Mouse (Mus musculus) right cerebral cortex, postnatal 36 days (tissue): ENCODE data around the gene Ticam1.

Source experiments
- DNase-seq, 2 experiments: peaks; one replicate each; pipeline ENCODE4 v3.0.0; 2022; ENCODE audit warnings: low spot score in 2 of 2, mixed read lengths in 1 of 2

The Ticam1 gene

DNA sequence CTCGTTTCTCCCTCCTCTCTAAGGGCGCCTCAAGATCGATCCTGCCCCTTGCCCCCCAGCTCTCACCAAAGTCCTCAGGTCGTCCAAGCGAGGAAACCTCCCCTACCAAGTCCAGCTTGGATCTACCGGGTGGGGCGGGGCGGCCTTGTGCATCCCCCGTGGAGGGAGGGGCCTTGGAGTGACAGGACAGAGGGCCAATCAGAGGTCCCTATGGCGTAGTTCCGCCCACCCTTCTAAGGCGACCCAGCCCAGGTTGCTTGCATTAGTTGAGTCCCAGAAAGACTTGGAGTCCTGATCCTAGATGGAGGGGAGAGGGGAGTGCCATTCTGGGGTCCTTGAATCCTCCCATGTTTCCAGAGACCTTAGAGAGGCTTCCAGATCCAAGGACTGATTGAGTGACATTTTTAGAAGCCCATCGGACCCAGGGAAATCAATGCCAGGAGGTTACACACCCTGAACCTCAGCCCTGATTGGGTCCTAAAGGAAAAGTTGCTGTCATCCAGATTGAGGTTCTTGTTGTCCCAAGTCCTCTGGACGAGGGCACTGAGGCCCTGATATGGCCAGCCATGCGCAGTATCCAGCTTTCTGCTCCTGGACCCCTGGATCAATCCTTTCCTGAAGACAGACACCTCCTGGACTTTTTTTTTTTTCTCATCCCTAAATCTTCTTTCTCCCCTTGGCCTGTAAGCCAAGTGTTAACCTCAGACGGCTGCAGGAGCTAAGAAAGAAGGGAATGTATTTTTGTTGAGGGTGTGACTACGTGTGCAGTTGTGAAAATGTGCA is 14.0 kb upstream of the Ticam1 start:
- DNase-seq: peak in 1 of 2 experiments; percentile 58

DNA sequence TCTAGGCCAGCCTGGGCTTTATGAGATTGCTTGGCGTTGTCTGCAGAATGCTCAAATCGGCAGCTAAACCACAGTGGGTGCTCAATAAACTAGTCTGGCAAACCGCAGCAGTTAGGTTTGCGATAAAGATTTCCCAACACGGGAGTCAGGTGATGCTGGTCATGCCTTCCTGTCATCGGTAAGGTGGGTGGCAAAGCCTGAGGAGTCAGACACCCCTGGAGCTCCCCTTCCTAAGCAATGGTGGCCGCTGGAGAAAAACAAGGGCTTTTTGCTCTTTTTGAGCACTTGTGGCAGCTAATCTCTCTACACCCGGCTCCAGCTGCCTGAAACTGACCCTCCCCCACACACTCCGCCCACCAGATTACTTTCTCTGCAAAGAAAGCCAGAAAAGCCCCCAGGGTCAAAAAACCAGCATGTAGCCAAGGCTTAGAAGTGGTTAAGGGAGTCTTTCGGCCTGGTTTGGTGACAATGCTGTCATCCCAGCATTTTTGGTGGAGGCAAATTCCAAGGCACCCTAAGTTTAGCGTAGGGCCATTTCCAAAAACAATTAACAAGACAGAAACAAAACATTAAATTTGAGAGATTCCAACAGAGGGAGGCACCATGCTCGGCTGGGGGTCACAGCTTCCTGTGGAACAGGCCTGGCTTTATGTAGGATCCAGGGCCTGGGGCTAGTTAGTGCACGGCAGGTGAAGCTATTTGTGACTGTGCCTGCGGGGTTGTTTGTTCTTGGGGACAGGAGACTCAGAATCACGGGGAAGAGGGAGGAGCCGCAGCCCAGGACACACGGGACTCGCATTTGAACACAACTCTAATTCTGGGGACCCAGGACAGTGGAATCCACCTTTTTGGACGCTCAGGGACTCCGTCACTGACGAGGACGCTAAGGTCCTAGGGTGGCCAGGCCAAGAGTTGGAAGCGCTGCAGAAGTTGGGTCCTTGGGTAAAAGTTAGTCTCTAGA is 13.1 kb upstream of the Ticam1 start:
- no peak for DNase-seq

DNA sequence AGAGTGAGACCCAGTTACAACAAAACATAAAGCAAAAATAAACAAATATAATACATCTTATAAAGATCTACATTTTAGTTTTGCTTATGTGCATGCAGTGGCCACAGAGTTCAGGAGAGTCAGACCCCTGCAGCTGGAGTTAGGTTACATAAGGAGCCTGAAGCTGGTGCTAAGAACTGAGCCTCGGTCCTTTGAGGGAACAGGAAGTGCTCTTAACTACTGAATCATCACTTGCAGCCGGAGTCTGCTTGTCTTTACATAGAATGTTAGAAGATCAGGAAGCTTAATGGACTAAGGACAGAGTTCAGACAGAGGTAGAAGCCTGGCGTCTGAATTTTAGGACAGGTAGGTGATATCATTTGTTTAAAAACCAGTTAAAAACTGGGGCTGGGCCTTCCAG is 12.3 kb upstream of the Ticam1 start:
- no peak for DNase-seq

DNA sequence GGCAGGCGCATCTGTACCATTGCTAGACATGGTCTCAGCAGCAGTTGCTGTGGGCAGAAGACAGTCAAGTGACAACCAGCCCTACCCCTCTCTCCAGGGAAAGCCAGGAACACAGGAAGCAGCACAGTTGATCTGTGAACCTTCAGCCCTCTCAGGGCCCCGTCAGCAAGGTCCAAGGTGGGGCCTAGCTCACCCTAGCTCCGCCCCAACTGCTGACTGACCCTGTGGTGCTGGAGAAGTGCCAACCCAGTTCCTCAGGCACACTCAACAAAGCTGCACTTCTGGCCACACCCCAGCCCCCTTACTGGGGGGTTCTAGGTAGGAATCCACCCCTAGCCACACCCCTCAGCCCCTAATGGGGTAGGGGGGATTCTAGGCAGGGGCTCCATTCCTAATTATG is 11.2 kb upstream of the Ticam1 start:
- DNase-seq: no peak

DNA sequence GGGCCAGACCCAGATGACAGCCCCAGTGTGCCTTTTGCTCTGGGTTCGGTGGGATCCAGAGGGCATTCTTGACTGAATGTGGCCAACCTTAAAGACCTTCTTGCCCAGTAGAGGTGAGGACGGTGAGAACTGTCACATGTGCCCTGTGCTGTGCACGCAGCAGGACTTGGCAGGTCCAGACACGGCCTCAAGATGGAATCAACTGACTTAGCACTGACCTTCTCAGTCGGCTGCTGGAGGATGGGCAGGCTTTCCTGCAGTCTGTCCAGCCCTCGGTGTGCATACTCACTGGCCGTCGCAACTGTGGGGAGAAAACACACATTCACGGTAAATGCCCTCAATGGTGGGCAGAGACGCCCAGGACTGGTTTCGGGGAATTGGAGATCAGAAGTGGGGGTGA is 9.4 kb upstream of the Ticam1 start:
- no peak for DNase-seq

DNA sequence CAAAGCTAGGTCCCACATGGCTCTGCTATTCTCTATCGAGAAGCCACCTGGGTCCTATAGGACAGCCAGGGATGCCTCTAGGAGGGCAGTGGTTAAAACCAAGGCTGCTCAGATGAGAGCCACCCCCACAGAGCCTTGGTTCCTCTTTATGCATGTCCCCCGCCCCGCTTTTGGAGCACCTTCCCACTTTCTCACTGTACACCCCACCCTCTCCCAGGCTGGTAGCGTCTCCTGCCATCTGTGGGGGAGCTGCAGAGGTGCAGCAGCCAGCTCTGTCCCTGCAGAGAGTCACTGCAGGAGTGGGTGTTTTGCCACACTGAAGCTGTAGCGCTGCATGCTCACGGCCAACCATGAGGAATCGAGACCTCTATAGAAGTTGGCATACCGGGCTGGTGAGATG is 6.7 kb upstream of the Ticam1 start:
- DNase-seq: peak; percentile 51 to 78

DNA sequence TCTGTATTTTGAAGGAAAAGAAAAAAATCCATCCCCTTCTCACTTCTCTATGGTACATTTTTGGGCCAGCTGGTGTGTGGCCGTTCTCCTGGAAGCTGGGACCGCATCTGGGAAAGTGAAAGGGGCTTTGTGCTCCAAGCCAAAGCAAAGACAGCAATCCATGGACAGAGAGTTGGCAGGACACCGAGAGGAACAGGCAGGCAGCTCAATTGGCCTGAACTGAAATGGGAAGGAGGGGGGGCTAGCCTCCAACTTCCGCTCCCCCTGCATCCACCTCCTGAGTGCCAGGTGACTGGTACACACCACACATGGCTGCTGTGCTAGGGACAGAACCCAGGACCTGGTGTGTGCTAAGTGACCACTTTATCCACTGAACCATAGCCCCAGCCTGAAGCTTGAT is 6.2 kb upstream of the Ticam1 start:
- no peak for DNase-seq

DNA sequence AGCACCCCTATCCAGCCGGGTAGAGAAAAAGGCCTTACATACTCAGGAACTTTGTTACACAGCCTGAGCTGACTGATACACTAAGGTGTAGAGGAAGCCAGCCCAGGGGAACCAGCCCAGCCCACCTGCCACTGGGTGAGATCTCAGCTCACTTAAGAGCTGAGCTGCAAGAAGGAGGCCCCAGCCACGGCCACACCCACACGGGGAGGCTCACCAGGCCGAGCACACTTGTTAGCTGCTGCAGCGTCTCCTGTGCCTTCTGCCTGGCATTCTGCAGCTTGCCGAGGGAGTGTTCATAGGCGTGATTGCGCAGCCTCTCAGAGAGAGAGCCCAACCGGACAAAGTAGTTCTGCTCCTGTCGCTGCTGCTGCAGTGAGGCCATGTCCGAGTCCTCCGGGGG is 4.6 kb upstream of the Ticam1 start:
- DNase-seq: no peak

DNA sequence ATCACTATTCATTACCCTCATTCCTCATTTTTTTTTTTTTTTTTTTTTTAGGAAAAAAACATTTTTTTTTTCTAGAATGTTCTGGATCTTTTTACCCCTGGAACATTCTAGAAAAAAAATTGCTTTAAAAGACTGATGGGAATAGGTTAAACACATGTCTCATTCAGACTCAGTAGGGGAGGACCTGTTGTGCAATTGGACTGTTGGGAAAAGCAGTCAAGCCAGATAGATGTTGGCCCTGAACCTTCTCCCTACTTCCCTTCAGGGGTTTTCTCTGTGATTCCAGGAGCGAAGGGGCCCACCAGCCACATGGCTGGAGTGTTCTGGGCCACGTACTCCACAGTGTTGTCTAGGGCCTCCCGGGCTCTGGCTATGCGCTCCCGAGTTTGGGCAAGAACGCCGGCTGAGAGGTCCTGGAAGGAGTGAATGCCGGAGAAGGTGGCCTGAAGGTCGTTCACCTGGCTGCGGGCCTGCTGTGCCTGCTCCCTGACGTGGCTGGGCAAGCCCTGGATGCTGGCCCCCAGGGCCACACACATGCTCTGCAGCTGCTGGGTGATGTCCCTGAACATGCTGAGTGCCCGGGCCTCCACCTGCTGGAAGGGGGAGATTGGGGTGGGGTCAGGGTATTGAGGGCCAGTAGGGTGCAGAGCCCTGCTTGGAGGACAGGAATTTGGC is 3.0 kb upstream of the Ticam1 start:
- DNase-seq: no peak

DNA sequence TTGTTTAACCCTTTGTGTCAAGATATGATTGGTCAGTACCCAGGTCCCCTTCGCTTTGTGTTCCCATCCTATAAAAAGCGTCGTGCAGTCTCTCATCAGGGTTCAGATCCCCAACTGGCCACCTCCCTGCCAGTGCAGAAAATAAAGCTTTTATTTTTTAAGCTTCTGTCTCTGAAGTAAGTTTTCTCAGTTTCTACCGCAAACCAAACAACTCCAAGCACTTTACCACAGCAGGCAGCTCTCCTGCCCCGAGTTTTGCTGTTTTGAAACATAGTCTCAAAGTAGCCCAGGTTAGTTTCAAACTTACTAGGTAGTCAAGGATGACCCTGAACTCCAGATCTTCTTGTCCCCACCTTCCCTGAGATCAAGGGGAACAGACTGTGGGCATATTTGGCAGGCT is 1.8 kb upstream of the Ticam1 start:
- DNase-seq: no peak

DNA sequence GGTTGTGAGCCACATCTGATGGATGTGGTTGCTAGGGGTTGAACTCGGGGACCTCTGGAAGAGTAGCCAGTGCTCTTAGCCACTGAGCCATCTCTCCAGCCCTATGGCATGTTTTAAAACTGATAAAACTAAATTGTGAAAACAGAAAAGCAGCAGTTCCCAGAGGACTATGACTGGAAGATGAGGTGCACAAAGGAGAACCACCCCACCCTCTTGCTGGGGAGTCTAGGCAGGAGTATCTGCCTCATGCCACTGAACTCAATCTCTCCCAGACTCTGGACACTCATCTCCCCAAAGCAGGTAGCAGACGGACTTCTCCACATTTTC is 944 bp upstream of the Ticam1 start:
- DNase-seq: no peak

DNA sequence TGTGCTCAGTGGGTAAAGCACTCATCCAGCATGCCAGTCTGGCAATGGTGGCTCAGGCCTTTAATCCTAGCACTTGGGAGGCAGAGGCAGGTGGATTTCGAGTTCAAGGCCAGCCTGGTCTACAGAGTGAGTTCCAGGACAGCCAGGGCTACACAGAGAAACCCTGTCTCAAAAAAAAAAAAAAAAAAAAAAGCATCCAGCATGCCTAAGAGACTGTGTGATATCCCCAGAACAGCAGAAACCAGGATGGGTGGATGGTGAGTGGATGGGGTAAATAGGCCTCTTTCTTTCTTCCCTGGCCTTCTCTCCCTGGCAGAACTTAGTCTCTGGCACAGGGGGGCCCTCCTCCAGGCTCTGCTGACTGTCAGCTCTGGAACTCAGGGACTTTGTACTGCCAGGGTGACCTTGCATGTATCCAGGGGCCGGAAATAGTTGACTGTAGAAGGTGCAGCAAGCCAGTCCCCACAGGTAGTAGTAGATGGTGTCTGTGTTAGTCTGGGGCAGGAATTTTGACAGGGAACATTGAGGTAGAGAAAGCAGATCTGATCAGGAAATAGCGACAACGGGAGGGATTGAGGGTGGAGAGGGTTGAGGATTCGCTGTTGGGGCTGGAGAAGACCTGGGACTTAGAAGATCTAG is 625 bp downstream of the Ticam1 start:
- no peak for DNase-seq

DNA sequence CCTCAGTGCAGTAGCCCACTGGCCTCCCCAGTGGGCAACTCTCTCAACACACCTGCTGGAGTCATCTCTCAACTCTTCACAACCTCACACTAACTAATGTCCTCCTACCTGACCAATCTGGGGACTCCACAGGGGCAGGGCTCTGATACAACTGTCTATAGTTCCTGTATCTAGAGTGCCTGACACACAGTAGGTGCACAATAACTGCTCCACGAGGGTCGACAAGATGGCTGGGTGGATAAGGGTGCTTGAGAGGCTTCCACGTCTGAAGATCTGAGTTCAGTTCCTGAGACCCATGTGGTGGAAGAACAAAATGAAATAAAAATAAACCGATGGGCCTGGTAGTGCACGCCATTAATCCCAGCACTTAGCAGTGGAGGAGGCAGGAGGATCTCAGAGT is 2.6 kb downstream of the Ticam1 start:
- DNase-seq: no peak

DNA sequence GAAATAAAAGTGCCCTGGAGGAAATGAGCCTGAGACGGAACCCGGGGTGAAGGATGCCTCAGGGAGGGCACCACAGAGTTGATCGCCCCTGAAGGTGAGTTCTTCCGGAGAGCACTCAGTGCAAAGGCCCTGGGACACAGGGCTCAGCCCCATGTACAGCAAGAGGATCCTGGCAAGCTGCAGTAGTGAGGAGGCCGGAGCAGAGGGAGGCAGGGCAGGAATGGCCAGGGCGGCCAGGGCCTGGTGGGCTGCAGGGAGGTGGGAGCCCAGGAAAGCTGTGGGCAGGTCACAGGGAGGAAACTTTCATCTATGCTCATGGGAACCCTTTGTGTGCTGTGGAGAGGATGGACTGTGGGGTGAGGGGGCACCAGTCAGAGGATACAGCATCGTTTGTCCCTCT is 3.1 kb downstream of the Ticam1 start:
- DNase-seq: no peak

DNA sequence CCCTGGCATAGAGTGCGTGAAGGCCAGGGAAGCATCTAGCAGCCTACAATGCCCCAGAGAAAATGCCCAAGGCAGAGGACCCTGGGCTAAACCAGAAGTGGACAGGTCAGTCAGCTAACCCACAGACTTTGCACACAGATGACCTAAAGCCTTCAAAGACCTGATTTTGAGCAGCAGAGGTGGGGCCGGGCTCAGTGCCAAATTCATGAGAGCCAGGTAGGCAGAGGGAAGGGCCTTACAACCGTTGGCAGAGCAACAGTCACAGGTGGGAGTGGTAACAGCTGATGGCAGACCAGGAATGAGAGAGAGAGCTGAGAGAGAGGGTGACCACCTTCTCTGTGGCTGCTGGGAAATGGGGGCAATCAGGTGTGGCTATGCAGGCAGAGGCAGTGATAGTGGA is 3.9 kb downstream of the Ticam1 start:
- DNase-seq: no peak

DNA sequence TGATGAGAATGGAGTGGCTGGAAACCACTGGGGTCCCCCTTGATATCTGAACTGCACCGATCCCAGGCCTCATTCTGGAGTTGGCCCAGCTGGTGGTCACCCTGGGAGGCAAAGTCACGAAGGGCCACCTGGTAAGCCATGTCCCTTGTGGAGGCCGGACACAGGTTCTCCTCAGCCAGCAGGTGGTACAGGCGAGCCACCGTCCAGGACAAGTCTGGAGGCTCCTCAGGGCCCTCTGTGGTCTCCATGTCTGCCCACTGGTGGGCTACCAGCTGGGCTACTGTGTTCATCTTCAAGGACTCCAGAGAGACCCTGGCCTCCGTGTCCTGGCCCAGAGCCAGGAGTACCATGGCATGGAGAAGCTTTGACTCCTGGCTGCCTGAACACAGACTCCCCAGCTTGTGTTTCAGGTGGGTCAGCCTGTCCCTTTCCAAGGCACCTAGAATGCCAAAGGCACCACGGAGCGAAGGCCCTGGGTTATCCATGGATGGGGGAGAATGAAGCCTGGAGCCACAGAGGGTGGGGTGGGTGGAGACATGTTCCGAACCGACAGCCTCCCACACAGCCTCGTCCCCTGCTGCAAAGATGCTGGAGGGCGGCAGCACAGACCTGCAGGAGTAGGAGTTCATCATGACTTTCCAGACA is 4.9 kb downstream of the Ticam1 start:
- no peak for DNase-seq

DNA sequence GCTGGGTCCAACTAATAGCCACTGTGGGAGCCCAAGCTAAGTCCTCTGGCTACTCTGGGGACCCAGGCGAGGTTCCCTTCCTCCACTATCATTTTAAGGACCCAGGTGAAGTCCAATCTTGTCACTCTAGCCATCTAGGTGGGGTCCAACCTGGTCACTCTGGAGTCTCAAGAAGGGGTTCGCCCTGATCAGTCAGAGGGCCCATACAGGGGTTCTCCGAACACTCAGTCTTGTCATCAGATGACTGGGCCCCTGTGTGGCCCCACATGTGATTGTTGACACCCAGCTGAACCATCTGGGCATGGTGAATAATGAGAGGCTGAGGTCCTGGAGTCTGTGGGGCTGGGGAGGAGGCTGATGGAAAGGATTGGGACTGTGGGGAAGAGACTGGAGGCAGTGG is 6.8 kb downstream of the Ticam1 start:
- DNase-seq: no peak

DNA sequence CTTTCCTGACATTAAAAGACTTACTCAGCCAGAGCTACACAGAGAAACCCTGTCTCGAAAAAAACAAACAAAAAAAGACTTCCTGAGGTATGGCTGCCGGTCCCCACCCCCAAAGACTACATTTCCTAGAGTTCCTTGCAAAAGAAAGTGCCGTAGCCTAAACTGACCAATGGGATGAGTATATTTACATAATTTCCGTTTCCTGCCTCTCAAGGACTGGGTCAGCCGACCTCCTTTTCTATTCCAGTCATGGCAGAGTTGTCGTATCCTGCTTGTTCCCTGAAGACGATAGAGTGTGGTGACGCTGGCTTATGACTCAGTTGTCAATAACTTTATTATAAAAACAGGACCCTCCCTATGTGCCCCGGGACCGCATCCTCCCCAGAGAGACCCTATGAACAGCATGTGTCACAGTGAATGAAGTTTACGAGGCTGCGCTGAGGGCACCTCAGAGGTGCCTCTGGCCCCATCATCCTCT is 7.4 kb downstream of the Ticam1 start:
- DNase-seq: peak; percentile 58 to 70

DNA sequence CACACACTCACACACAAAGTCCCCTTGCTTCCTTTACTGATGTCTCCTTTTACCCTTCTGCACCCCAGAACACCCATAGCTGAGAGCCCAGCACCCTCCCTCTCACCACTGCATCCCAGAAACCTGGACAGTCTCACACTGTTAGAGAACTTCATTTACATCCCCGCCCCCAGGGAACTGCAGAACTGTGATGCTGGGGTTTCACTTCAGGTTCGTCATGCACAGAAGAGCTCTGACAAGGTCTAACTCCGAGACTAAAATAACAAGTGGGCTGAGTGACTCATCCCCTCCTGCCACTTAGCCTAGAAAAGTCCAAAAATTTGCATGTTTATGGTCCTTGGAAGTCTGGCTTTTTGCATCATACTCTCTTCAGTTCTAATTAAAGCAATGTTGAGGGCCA is 10.3 kb downstream of the Ticam1 start:
- DNase-seq: peak; percentile 78 to 91

DNA sequence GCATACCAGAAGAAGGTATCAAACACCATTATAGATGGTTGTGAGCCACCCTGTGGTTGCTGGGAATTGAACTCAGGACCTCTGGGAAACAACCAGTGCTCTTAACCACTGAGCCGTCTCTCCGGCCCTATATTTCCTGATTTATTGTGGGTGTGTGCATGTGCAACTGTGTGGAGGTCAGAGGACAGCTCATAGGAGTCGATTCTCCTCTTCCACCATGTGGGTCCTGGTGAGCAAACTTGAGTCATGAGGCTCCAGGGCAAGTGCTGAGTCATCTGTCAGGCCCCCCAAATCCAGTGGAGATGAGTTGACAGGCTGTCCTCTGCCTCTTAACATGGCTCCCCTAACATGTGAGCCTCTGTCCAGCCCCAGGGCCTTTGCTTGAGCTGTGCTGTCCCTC is 10.7 kb downstream of the Ticam1 start:
- DNase-seq: no peak

DNA sequence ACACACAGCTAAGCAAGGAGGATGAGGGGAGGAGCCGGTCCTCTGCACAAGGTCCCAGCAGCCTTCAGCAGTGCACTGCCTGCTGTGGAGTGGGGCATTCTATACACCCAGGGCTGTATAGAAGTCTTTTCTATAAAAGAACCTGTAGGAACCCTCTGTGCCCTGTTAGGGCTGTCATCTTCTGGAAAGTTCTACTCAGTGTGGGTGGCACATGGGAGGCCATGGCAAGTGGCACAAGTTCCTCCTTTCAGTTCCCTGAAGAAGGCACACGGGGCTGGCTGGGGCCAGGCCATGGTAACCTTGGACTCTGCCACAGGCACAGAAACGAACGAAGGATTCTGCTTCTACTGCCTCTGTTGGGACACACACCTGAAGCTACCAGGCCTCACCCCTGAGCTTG is 11.6 kb downstream of the Ticam1 start:
- DNase-seq: no peak
